Mouse (Mus musculus) ovary, postnatal 14 days (tissue): ENCODE results near the gene Ssbp2.

ENCODE experiments used
- DNase-seq: peaks from one replicate; pipeline ENCODE4 v3.0.0; 2022; ENCODE audit warnings: low spot score

Ssbp2 gene

DNA sequence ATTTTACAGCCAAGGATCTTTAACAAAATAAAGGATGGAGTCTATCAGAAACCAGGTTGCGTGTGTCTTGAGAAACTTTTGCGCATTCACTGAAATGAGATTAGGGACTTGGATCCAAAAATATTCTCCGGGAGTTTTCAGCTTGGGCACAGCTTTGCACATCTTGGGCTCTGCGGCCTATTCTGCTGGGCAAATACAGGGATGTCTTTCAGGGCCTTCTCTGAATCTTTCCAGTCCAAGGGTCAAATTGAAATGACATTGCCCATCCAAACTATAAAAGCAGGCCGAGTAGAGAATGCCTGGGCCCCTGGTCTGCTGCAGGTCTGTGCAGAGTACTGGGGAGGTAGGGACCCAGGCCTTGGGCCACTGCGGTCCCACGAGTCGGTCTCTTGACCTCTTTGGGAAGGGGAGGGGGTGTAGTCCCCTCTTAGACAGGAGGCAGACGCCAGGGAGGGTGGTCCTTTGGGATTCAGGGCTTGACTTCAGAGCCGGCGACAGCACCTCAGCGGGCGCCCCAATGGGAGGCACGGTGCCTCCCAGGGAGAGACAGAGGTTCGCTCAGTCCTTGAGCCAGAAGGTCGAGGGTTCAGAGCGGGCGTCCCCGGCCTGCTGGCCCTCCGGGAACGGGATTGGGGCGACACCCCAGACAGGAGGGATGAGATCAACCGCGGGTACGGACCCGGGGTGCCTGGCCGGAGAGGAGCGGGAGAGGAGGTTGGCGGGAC, at the start of gene Ssbp2:
Gene Ssbp2 (plus strand): TSS at position 388 of the 725 bp plus-strand sequence.
- DNase-seq, result no peak

DNA sequence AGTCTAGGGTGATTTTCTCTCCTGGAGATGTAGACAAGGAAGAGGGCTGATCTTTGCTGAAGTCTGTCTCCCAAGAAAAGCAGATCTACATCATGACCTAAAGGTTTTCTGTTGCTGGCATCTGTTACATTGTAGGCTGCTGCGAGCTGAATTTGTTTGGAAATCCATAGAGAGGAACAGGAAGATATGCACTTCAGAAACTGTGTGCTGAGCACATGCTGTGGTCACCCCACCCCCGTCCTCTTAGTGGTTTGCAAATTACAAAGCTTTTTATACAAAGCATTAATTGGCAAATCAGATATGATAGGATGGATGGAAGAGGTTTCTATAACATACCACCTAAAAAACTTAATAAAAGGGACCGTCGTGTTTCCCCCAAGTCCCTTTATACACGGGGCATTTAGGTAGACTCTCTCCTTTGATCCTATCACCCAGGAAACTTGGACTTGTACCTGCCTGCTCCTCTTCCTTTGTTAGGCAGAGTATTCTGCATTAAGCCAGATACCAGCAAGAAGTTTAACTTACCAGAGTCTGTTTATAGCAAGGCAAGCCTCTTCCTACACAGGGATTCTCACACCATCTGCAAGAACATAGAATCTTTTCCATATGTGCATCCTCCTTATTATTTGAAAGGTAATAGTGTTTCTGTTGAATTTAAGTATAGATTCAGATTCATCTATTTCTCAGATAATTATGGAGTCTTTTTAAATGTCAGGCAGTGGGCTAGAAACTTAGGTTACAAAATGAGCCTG, 46.2 kb upstream of the Ssbp2 start:
- DNase-seq, result no peak

DNA sequence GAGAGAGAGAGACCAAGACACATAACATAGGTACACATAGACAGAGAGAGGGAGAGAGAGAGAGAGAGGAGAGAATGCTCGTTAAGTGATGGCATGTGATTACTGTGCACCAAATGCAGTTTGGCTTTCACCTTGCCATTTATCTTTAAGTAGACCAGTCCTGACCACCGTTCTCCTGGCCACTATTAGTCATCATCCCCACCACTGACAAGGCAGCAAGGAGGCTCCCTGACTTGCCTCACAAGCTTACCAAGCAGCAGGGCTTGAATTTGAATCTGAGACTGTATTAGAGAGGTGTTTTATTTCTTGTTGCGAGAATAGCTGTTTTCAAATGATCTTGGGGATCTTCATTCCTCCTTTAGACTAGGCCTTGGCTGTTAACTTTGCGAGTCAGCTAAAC, 44.2 kb upstream of the Ssbp2 start:
- no peak for DNase-seq

DNA sequence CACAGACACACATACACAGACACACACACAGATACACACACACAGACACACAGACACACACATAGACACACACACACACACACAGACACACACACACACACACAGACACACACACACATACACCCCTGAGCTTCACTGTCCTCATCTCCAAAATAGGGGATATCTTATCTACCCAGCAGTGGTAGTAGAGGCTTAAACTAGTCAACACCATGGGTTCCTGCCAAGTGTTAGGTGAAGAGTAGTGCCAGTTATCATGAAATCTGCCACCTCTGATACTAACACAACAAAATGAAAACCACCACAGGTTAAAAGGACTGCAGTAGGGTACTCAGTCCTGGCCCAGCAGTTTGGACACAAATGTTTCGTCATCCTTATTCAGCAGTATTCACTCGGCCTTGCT, 43.4 kb upstream of the Ssbp2 start:
- DNase-seq, result no peak

DNA sequence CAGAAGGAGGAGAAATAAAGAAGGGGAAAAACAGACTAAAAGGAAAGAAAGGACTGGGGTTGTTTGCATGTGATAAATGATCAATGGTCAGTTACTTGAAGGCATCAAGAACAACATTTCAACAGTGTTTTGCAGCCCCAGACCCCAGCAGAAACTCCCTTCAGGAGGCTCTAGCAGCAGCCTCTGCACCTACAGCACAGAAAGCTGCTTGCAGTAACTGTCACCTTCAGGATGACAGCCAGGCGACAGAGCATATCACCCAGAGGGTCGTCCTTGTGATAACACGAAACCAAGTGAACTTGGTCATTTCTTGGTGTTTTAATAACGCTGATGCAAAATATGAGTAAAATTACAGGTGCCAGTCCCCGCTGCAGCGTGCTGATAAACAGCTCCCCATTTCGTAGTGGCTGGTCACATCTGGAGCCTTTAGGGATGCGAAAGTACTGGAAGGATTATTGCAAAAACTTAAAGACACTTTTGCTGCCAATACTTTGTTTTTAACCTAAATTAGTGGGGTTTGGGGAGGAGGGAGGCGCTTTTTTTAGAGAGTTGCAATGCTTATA, 38.6 kb upstream of the Ssbp2 start:
- peak; percentile 59 for DNase-seq

DNA sequence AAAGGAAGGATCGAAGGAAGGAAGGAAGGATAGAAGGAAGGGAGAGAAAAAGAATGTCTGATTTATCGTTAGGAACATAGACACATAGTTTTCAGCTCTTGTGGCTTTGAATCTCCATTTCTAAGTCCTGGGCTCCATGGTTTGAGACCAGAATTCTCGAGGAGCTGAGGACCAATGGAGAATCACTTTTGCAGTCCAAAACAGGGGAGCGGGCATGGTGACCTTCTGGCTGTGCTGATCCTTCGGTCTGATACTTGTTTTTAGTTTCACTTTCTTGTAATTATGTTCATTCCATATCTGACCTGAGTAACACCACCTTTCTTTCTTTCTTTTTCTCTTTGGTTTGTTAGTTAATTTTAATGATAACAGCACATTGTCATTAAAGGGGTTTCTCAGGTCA, 29.2 kb upstream of the Ssbp2 start:
- no peak for DNase-seq

DNA sequence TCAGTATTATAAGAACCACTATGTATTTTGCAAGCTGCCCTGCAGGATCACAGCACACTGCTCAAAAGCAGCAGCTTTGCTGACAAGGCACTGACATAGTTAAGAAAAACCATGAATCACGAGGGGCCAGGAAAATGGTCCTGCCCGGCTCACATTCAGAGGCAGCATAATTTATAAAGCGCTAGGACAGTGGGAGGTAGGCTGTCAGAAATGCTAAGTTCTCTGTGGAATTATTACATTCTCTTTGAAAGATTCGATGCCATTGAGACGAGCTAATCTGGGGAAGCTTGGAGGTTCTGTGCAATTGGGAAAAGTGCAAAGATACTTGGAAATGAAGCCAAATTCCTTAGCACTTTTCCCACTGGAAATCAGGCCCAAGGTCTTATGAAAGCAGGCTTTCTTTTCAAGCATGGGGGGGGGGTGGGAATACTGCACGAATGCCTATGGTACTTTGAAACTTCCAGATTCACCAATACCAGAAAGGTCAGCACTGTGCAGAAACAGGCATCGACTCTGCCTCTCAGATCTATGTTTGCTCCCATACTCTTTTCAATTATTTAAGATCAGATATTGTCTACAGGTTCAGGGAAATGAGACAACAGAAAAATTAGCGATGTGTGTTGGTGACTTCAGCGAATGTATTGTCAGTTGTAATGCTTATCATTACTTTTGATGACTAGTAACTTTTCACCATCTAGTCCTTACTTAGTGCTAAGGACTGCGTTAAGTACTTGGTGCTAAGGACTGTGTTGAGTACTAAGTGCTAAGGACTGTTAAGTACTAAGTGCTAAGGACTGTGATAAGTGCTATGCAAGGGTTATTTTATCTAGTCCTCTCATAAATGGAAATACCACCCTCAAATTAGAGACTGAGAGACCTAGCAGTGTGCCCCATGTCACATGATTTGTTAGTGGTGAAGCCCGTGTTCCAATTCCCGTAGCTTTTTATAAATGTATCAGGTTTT, 28.4 kb upstream of the Ssbp2 start:
- no peak for DNase-seq

DNA sequence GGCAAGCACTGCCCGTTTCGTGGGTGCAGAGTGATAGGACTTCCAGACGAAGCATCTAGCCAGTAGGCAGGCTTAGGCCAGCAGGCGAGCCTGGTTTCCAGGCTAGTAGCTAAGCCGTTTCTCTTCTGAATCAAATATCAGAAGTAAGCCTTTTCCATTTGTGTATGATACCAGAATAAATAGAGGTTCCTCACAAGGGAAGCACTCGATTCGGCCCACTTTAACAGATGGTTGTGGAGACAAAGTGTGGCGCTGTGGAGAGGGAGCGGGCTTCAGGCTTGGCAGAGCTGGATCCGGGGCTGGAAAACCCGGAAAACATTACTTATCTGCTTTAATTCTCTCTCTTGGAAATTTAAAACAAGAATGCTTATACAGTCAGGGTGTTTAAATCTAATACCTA, 27.1 kb upstream of the Ssbp2 start:
- no peak for DNase-seq

DNA sequence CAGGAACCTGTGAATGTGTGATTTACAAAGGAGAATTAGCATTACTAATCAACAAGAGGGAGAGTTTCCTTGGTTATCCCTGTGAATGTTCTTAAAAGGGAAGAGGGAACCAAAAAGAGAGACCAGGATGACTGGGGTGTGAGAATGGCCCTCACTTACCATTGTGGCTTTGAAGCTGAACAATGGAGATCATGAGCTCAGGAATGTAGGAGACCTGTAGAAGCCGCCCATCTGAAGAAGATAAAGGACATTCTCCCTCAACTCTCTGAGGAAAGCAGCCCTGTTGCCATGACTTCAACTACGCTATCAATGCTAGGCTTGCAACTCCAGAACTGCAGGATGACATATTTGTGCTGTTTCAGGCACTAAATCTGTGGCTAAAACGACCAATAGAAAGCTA, 22.2 kb upstream of the Ssbp2 start:
- no peak for DNase-seq

DNA sequence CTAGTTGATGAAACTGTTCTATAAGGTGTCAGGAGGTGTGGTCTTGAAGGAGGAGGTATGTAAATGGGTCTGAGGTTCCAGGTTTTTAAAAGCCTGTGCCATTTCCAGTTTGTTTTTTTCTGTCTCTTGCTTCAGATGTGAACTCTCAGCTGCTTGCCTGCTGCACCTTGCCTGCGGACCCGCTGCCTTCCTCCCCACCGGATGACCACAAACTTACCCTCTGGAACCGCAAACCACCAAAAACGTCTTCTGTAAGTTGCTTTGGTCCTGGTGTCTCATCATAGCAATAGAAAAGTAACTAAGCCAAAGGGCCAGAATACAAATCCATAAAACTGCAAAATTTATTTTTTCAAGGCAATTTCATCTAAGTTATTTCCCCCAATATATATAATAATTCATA, 18.6 kb upstream of the Ssbp2 start:
- DNase-seq, result no peak

DNA sequence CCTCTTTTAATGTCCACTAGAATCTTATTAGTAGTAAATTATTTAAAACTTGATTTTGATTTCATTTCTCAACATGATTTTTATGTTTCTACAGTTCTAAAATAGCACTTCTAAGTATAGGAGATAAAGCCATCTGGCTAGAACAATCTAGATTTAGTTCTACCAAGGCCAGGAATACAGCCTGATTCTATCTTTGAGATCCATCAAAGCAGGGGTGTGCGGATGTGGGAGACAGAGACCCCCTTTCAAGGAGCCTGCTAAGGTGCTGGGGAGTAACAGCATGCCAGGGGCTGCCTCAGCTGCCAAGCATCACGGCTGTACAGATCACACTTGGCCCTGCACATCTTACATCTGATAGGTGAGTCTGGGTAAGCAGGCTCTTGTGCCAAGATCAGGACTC, 13.4 kb upstream of the Ssbp2 start:
- DNase-seq, result no peak

DNA sequence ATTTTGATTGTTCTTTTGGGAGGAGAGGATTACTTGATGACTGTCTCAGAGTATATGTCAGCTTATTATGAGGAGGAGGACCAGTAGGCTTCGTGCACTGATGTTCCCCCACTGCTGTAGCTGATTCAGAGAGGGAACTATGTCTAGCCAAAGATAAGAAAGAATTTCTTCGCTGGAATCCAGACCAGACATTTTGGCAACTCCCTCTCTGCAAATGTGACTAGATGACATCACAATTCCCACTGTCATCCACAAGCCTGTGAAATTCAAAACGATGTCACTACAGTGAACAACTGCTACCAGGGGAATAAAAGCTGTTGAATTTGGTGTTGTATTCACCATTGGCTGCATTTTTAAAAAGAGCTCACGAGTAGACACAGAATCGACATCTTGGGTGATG, 11.1 kb upstream of the Ssbp2 start:
- no peak for DNase-seq

DNA sequence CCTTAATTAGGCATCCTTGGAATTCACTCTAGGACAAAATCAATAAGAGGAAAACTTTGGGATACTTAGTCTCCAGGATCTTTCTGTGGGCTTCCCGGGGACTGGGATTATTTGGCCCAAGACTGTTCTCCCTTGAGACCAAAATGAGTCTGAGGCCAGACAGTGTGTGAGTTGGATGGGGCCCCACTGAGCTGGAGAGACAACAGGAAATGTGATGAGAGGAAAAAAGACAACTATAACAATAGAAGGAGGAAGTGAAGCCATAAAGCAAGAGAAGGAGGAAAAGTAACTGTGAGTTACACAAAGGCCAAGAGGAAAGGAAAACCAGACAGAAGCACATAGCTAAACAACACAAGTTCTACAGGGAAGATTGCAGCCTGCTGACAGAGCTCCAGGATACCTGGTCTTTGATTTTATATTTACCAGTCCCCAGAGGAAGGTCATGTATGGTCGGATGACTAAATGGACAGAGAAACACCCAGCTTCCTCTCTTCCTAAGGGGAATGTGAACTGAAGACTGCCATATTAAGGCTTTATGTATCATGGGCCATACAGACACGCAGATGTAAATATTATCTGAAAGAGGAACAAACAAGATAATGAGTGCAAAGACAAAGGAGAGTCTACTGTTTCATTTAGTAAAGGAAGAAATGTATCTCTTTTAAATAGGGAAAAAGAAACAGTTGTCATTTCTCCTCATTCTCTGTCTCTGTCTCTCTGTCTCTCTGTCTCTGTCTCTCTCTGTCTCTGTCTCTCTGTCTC, 8.5 kb upstream of the Ssbp2 start:
- no peak for DNase-seq

DNA sequence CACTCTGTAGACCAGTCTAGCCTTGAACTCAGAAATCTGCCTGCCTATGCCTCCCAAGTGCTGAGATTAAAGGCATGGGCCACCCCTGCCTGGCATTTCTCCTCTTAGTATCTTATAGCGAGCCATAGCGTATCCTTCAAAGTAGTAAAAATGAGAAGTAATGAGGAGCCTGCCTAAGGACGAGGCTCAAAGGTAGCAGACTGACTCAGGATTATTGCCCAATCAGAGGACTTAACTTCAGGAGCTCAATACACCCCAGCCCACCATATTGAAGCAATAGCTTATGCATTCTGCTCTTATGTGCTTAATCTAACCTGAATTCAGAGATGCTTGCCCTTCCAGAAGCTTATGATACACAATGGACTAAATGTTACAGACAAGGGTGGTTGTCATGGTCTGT, 7.8 kb upstream of the Ssbp2 start:
- no peak for DNase-seq

DNA sequence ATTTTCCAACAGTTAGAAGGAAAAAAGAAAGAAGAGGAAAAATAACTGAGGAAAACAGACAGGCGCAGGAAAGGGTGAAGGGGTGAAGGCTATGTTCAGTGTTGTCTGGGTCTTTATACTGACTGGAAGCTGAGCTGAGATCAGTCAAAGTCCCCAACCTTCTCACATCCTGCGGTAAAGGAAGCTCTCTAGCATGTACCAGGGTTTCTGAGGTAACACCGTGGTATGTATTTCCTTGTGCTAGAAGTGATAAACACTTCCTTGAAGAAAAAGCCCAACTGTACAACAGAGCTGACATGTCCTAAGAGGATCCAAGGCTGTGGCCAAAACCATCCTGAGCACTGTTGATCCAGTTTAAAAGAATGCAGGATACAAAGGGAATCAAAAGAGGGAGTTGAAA, 6.8 kb upstream of the Ssbp2 start:
- DNase-seq, result no peak

DNA sequence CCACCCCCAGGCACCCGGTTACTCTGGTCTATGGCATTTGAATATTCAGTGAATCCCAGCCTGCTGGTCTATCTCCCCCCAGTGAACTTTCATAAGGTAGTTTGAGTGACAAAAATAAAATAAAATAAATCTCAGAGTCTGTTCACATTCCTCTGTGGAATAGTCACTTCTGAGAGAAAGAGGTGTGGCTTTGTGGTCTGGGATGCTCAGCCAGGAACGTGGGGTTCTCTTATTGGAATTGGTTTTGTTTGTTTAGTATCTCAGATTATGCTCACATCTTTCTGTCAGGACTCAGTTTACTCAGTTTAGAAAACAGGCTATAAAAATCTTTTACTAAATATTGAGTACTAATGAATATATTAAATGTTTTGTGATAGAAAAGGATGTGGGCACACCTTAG, 4.0 kb upstream of the Ssbp2 start:
- no peak for DNase-seq

DNA sequence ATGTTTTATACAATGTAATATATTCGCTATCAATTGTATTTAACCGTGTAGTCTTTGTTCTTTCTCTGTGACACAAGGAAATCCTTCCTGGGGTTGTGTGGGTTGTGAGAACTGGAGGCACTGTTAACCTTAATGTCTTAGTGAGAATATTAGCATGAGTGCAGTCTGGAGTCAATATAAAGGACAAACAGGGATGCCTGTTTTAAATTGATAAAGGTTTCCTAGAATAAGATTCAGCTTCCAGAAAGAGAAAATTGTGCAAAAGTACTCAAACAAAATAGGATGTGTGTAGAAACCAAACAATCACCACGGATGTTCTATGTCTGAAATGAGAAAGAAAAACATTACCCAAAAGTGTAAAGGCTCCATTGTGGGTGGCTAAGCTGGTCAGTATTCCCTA, 3.3 kb upstream of the Ssbp2 start:
- no peak for DNase-seq

DNA sequence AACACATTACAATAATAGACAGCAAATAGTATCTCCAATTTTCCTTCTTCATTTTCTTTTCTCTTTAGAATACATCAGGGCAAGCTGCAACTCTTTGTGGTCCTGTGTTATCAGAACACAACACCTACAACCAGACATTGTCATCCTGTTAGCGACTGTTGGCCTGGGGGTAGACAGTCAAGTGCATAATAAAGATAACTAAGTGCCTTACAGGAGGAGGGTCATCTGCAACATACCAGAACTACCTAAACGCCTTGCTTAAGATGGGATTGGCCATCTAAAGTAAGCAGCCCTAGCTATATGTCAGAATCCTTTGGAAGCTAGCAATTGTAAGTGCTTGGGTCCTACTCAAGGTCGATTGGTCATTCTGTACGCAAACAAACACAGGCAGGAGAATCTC, 2.1 kb upstream of the Ssbp2 start:
- DNase-seq, result no peak

DNA sequence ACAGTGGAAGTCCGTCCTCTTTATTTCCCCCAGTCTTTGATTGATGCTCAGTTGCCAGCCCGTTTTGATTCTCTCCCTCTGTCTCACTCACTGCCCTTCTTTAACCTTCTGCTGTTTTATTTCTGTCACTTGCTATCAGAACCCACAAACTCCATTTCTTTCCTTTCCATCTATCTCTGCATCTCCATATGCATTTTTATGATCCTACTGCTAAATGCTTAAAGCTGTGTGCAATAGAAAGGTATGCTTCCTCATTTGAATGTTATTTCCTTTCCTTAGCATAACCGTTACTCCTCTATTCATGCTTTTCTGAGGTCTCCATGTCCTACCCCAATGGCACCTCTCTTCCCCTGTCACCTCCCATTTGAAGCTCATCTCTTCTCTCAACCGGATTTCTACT, 594 bp upstream of the Ssbp2 start:
- no peak for DNase-seq

DNA sequence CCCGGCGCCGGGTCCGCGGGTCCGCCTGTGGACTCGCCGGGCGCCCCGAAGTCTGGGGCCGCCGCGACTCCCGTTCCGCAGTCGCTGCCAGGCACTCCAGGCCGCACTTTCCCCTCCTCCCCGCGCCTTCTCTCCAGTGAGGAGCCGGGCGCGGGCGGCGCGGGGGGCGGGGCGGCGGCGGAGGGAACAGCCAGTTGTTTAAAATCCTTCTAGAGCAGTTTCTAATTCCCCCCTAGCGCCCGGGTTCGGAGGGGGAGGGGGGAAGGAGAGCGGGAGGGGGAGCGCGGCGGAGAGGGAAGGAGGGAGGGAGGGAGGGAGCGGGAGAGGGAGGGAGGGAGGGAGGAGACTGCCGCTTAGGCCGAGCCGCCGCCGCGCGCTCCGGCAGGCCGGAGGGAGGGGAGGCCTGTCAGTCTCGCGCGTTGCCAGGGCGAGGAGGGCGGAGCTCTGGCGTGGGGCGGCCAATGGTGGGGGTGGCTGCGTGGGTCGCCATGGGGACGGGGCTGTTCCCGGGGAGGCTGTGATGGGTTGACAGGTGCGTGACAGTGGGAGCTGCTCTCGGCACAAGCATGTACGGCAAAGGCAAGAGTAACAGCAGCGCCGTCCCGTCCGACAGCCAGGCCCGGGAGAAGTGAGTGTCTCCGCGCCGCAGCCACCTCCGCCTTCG, 670 bp downstream of the Ssbp2 start:
- peak; percentile 99 for DNase-seq

DNA sequence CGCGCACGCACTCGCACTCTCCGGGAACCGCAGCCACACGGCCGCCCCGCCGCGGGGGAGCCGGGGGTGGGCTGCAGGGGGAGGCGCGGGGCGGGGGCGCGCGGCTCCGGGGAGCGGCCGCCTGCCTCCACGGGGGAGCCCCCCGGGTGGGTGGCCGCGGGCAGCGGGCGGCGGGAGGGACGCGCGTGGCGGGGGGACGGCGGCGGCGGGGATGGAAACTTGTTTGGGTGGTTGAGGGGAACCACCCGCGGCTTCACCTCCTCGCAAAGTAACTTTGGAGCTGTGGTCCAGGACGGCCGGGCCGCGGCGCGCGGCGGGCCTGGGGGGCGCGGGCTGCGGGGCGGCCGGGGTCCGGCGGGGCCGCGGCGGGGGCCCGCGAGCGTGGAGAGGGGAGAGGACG, 1.2 kb downstream of the Ssbp2 start:
- peak; percentile 49 for DNase-seq
